Mouse (Mus musculus) lung, adult 18-20 months (tissue): ENCODE measurements around the gene AC129217.1.
"Not testable (repeated sequence)": the region's sequence is repeated elsewhere in the genome, so short reads cannot be mapped to it uniquely, and the experiment has no call there.

ENCODE experiments used
- DNase-seq, 2 experiments: peaks; one replicate each; pipeline ENCODE4 v3.0.0; 2022; ENCODE audit warnings: mixed read lengths in 2 of 2

Gene AC129217.1

DNA sequence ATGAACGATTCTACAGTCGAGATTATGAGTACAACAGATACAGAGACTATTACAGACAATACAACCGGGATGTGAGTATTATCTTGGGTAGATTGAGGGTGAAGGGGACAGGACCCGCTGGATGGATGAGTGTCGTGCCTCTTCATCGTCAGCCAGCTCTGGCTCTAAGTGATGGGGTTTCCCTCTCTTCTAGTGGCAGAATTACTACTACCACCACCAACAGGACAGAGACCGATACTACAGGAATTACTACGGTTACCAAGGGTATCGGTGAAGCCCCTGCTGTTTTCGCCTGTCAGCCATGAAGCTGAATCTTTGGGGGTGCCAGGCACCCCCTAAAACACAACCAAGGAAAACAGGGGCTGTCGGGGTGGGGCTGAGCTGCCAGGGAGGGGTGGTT lies 1.7 kb downstream of the AC129217.1 start:
- no peak for DNase-seq

DNA sequence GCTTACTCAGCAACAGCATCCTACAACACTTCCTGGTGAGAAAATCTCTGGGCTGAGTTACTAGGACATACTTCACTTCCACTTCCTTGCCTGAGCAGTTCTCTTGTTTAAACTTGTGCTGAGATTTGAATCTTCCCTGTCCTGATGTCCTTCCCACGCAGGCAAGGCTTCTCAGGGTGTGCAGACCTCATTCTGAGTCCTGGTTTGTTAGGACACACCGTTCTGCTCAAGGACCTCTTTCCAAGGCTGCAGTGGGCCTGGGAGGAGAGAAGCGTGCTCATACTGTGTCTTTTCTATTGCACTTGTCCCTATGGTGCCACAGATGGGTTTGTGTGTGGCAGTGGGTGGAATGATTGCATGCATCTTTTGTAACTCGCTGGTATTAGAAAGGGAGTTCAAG lies 3.4 kb downstream of the AC129217.1 start:
- no peak for DNase-seq

DNA sequence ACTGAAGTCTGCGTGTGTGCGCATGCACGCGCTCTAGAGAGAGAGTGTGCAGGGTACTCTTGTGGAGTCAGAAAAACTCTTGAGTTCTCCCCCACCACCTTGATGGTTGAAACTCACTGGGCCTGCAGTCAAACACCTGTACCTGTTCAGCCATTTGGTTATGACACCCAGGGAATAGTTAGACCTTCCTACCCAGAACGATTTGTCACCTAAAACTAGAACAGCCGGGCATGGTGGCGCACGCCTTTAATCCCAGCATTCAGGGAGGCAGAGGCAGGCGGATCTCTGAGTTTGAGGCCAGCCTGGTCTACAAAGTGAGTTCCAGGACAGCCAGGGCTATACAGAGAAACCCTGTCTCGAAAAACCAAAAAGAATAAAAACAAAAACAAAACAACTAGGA lies 6.8 kb downstream of the AC129217.1 start:
- DNase-seq: not testable (repeated sequence)

DNA sequence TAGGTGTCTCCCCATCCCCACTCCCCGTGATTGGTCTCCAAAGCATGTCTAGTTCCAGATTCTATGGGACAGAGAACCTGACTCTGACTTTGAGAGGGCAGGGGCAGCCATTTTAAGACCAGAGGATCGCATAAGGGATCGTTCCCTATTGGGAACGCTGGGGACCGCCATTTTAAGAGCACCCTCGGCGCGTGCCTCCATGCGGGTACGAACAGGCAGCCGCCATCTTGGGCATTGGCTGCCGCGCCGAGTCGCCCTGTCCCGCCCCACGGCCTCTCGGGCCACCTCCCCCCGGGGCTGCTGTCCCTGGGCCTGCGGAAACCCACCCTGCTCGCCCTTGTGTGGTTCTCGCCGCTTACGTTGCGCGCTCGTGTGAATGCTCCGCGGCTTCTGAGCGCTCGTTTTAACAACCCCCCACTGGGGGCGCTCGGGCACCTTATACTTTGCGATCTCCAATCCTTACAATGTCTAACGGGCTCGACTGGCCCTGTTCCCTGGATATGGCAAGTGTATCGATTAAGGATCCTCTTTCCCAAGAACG lies 7.7 kb downstream of the AC129217.1 start, which contains the start of gene Bscl2:
TSS of gene Bscl2 (plus strand) at position 217 of the 541 bp plus-strand sequence.
- peak; percentile 82 to 84 for DNase-seq

DNA sequence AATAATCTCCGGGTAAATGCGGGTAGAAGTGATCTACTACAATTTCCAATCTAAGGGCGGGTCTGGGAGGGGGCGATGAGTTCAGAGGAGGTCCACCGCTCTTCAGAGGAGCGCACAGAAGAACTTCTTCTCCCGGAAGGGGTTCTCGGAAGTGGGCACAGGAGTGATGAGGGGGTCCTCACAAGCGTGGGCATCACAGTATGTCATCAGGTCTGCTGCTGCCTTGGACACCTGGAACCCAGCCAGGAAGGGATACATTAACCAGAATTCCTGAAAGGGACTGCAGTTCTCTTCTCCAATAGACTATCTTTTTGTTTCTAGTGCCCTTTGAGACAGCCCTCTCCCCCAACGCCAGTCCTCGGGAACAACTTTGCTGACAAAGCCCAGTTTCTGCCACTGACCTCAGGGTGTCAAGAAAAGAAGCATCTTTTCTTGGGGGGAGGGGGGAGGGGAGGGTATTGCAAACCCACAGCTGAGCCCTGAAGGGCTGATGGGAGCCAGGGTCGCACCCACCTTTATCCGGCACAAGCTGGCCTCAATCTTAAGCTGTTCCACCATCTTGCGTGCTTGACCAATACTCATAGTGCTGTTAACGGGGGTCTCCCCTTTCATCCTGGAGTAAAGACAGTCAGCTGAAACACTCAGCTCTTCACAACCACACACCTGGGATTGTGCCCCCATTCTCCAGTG lies 8.6 kb downstream of the AC129217.1 start:
- no peak for DNase-seq

DNA sequence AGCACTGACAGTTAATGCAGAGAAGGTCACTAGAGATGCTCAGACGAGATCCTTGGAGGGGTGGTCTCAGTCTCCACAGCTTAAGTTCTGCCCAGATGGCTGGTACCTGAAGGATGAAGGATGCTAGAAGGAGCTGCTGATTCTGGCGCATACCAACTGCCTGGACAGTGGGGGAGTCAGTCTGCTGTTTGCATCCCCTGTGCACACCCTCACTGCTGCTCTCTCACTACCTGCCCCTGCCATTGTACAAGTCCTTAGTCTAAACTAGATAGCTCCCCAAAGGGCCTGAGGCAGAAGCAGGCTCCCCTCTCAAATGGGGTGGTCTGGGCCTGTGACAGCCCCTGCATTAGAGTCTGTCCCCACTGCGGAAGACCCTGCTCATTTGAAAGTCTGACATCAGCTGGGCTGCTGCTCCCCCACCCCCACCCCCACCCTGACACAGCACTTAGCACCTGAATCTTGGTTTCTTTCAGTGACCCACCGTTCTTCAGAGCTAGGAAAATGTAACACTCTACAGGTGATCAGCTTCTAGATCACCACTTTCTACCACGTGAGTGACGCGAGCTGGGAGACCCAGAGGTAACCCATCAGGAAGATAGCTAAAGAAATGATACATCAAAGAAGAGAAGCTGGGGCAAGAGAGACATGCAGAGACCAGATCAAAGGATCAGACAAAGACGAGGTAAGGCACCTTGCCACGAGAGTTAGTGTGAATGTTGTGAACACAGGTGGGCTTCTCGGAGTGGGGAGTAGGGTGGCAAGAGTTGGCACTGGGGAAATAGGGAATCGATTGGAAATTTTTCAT lies 9.7 kb downstream of the AC129217.1 start, which contains the start of gene Gng3:
TSS of gene Gng3 (minus strand) at position 92 of the 805 bp plus-strand sequence.
- no peak for DNase-seq

DNA sequence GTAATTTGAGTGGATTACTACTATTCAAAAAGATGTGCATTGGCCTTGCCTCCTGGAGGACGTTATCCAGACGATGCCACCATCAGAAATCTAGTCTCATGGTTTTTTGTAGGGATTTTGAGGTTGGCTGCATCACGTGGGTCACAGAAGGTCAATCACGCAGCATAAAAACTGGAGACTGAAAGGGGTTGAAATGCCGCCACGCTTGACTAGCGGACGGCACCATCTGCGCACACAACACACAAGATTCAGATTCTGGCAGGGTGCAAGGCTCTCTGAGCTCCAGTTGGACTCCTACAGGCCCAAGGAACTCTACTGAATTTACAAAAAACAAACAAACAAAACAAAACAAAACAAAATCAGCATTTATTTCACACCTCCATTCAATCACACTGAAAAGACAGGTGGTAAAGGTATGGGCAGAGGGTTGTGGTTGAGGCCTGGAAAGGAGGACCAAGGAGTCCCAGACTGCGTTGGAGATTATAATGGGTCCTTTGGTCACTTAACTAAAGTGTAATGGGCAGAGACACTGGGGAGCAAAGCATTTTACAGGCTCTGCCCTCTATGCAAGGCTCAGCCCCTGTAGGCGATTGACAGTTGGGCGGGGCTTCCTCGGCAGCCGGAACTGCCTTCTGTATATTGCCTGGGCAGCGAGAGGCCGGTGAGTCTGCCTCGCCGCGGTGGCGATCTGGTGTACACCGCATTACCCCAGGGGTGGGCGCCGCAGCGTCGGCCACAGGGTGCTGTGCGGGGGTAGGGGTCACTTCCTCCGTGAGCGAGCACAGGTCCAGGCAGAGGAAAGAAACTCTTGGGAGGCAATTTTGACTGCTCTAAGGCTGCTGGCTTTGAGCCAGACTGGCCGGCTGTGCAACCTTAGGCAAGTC lies 10.6 kb downstream of the AC129217.1 start:
- DNase-seq: peak; percentile 84 to 86

DNA sequence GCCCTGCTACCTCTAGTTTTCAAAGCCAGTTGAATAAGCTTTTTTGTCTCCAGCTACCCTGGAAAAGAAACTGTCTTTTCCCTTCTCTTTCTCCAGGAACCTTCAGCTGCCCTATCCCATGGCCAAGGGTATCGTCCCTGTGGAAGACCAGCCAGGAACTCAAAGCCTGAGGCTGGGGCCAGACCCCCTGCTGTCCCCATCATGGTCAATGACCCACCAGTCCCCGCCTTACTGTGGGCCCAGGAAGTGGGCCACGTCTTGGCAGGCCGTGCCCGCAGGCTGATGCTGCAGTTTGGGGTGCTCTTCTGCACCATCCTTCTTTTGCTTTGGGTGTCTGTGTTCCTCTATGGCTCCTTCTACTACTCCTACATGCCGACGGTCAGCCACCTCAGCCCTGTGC lies 11.4 kb downstream of the AC129217.1 start:
- no peak for DNase-seq

DNA sequence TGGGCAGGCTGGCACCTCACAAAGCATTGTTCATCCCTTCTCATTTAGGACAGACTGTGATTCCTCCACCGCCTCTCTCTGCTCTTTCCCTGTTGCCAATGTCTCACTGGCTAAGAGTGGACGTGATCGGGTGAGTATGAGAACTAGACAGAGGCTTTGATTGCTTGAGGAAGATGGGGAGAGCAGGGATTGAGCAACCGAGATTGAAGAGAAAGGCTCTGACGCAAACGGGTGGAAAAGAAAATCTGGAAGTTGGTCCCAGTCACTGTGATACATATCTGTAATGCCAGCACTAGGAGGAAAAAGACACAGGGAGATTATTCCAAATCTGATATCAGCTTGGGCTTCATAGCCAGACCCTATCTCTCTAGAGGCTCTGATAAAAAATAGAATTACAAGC lies 13.4 kb downstream of the AC129217.1 start:
- DNase-seq: peak; percentile 55 to 67

DNA sequence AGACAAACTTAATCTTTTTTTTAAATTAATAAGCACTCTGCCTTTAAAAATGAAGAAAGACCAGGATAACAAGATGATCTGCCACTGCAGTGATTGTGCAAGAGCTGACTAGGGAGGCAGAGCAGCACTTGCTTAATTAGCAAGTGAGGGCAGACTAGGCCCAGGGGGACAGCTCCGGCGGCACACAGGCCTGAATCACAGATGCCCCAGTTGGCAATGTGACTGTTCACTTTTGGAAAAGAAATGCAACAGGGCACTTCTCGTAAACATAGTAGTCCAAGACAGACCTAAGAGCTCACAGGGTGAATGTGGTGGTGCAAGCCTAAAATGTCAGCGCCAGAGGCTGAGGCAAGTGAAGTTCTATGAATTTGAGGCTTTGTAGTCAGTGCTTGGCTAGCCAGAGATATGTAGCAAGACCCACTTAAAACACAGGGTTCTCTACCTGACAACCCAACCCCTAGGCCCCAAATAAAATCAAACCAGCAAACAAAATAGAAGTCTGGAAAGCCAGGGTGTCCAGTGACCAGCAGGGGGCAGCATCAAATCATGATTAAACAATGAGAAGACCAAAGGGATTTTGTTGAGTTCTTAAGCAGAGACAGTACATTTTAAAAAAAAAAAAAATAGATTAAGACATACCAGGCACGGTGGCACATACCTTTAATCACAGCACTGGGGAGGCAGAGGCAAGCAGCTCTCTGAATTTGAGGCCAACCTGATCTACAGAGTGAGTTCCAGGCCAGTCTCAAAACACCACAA lies 15.0 kb downstream of the AC129217.1 start:
- peak; percentile 72 to 82 for DNase-seq

DNA sequence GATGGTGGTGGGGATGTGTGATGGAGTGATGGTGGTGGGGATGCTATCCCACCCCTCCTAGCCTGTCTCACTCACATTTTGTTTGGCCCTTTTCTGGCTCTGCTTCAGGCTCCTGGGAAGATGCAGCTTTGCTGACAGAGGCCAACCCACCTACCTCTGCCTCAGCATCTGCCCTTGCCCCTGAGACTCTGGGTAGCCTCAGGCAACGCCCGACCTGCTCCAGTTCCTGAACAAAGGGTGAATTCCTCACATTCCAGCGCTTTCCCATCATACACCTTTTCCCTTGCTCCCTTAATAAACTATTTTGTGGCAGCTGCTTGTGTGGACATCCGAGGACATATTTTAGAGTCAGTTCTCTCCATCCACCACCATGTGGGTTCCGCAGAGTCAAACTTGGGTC lies 18.8 kb downstream of the AC129217.1 start:
- DNase-seq: no peak

DNA sequence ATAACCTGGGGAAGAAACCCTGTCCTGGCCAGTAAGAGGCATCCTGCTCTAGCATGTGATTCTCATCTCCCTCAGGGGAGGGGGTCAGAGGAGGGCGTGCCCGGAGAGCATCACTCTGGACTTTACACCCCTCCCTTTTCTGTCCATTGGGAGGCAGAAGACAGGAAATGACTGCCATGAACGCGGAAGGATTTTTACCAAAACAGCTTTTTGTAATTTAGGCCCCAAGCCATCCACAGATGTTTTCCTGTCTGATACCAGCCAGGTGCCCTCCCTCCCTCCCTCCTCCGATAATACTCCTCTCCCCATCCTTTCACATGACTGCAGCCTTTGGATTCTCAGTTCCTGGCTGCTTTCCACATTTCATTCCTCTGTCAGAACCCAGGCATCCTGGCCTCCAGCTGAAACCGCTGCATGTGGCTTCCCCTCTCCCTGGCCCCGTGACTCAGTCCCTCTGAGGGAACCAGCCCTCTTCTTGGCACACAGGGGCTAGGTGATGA lies 20.9 kb downstream of the AC129217.1 start, which contains the start of gene Lrrn4cl:
TSS of gene Lrrn4cl (plus strand) at position 367 of the 500 bp plus-strand sequence.
- DNase-seq: no peak

DNA sequence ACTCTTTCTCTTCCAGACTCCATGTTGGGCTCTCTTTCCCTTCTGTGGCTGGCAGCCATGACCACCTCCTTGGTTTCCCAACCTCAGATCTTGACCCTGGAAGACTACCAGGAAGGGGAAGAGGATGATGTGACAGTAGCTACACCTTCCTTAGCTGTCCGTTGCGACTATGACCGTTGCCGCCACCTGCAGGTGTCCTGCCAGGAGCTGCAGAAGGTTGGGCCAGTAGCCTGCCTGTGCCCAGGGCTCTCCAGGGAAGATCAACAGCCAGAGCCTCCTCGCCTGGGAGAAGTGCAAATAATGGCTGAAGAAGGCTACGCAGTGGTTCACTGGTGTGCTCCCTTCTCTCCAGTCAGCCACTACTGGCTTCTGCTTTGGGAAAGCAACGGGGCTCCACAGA lies 22.1 kb downstream of the AC129217.1 start:
- DNase-seq: peak; percentile 49 to 72

DNA sequence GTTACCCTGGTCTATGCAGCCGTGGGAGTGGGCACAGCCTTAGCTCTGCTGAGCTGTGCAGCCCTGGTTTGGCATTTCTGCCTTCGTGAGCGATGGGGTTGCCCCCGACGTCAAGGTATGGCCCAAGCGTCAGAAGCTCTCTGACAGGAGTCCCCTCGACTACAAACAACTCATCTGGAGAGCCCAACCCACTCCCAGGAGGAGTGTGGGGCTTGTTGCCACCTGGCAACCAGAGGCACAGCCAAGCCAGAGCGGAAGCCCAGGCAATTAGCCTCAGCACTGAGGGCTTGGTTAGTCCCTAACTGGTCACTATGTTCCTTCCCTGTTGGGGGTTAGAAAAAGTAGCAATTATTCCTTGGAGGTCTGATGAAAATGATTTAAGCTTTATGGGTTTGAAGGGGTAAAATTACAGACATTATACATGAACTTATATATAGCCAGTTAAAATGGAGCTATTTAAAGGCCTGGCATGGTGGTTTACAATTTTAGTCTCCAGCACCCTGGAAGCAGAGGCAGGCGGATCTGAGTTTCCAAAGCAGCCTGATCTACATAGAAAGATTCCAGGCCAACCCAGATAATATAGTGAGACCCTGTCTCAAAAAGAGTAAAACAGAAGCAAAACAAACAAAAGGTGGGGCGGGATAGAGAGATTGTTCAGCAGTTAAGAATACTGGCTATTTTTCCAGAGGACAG lies 22.8 kb downstream of the AC129217.1 start:
- DNase-seq: peak in 1 of 2 experiments; percentile 44

DNA sequence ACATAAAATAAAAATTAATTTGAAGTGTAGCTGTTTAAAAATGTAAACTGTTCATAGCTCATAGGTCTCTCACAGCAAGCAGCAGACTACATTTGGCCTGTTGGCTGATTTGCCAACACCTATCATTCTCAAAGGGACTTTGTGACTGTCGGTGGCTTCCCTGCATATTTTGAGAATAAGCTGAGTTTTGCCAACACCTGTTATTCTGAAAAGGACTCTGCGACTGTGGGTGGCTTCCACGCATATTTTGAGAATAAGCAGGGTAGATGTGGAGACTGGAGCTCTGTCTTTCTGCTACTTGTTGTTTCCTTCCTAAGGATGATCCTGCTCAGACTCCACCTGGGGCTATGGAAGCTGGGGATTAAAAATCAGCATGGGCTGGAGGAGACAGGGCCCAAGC lies 23.5 kb downstream of the AC129217.1 start:
- no peak for DNase-seq

DNA sequence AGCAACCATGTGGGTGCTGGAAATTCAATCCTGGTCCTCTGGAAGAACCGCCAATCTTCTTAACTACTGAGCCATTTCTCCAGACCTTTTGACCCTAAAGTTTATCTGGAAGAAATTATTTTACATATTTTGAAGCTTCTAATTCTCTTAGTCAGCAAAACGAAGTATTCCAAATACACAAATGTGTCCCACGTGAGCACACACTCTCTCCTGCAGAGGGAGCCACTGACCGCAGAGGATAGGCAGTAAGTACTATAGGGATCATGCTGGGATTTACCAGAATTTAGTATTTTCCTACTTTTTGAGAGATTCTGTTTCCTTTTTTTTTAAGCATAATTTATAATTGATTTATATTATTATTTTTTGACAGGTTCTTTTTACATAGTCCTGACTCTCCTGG lies 28.1 kb downstream of the AC129217.1 start:
- peak; percentile 47 to 62 for DNase-seq

DNA sequence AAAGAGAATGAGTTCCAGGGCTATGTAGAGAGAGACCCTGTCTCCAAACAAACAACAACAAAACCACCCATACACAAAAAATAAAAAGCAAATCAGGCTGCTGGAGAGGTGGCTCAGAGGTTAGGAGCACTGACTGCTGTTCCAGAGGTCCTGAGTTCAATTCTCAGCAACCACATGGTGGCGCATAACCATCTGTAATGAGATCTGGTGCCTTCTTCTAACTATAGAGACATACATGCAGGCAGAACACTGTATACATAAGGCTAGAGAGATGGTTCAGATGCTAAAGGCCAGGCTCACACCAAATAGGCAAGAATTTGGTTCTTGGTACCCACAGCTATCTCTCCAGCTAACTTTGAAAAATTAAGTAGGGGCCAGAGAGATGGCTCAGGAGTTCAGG lies 29.4 kb downstream of the AC129217.1 start:
- peak in 1 of 2 experiments; percentile 34 for DNase-seq

DNA sequence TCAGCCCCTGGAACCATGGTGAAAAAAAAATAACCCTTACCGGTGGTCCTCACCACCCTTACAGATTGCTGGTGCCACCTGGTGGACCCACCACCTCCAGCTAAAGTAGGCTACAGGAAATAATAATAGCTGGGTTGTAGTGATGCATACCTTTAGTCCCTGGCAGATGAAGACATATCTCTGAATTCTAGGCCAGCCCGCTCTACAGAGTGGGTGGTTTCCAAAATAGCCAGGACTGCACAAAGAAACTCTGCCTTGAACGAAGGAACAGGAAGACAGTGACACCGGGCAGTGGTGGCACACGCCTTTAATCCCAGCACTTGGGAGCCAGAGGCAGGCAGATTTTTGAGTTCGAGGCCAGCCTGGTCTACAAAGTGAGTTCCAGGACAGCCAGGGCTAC lies 34.7 kb downstream of the AC129217.1 start:
- no peak for DNase-seq

DNA sequence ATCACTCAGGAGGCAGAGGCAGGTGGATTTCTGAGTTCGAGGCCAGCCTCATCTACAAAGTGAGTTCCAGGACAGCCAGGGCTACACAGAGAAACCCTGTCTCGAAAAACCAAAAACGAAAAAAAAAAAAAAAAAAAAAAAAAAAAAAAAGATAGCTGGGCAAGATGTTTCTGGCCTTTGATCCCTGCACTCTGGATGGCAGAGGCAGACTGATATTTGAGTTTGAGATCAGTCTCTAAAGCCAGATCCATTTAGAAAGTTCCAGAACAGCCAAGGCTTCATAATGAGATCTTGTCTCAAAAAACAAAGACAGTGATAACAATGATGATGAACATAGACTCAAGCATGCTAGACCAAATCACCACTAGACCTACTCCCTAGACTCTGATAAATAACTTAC lies 40.8 kb downstream of the AC129217.1 start:
- DNase-seq: not testable (repeated sequence)

DNA sequence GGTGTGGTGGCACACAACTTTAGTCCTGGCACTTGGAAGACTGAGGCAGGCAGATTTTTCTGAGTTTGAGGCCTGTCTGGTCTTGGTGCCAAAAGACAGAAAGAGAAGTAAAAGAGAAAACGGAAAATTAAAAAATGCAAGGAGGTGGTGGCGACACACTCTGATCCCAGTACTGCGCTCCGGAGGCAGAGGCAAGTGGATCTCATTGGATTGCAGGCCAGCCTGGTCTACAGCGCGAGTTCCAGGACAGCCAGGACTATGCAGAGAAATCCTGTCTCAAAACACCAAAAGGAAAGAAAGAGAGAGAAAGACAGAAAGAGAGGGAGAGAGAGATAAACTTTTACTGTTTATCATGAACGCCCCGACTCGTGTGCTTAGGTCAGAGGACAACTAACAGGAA lies 41.3 kb downstream of the AC129217.1 start:
- DNase-seq: no peak
